Comparison of ENCODE assay signal across 8 mouse cellular contexts in the genomic region with DNA sequence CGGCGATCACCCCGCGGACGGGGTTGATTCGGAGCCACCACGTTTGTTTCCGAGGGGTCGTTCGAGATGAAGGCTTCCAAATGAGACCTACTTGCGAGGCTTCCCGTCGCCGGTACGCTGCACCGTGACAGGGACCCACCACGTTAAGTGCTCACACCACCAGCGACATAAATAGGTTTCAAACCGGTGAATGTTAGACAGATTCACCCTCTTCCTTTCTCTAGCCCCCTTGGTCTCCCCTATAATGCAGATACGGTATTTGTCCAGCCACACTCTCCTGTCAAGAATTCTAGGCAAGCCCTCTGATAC. TPM values are rescaled to one million over a fixed set of nuclear protein-coding genes. Genes with fewer than 3 reads are reported as not detected.
DNase-seq lines count a peak whose midpoint lies in the region; ATAC-seq and TF ChIP-seq lines count a peak whose summit lies in the region.

No protein-coding gene starts in this region.

- no peak for TF ChIP-seq EP300 in heart, adult 2 months (IDR thresholded peaks at IDR 0.05; ENCODE audit: insufficient read depth, low read depth, low read length)

- peaks cover 5% of the 10 kb centered on the region; the same call in 1 of the 2 replicates for H3K36me3 ChIP-seq in heart, adult 2 months (ENCODE audit: control insufficient read depth, insufficient read depth, low read length)
- H3K36me3 ChIP-seq in forebrain, embryonic 14.5 days (ENCODE audit: control insufficient read depth, insufficient read depth, low read length): 0 out of 2 replicates have a peak, but pooled peaks cover 8% of the 10 kb centered on the region
- peaks cover 19% of the 10 kb centered on the region for H3K36me3 ChIP-seq in liver, embryonic 15.5 days (replicated peaks)

- peak overlapping the region; percentile 96 for H3K27ac ChIP-seq in heart, adult 2 months
- H3K27ac ChIP-seq in forebrain, embryonic 14.5 days (ENCODE audit: low read depth, low read length): peak overlapping the region; percentile 99
- peak overlapping the region; percentile 100 for H3K27ac ChIP-seq in liver, embryonic 15.5 days (replicated peaks)

- no peaks in the 10 kb centered on the region; the same call in 1 of the 2 replicates for H3K79me2 ChIP-seq in heart, adult 2 months (replicated peaks; ENCODE audit: control insufficient read depth, insufficient read depth, low read length)

- no peaks in the 10 kb centered on the region for H3K27me3 ChIP-seq in heart, adult 2 months (ENCODE audit: control insufficient read depth, insufficient read depth, low read length)
- H3K27me3 ChIP-seq in forebrain, embryonic 14.5 days (replicated peaks; ENCODE audit: control insufficient read depth, insufficient read depth, low read length): no peaks in the 10 kb centered on the region
- H3K27me3 ChIP-seq in liver, embryonic 15.5 days: no peaks in the 10 kb centered on the region

- no peak for TF ChIP-seq POLR2A in heart, adult 2 months (IDR thresholded peaks at IDR 0.05; ENCODE audit: insufficient read depth, low read depth, low read length)

- TF ChIP-seq CTCF in heart, adult 2 months (IDR thresholded peaks at IDR 0.05): no peak

- no peak for DNase-seq in heart, adult 2 months
- DNase-seq in heart, postnatal 10 days: no peak
- peak; percentile 81 for DNase-seq in A20 (ENCODE audit: low read depth, low spot score)
- no peak for DNase-seq in forebrain, embryonic 14.5 days (ENCODE audit: low spot score)
- no peak for DNase-seq in right cerebral cortex, adult 18-20 months
- no peak for DNase-seq in gastrocnemius, postnatal 25 days
- DNase-seq in right cerebral cortex, postnatal 36 days (ENCODE audit: low spot score in 2 of 2): no peak

- H3K9ac ChIP-seq in heart, adult 2 months (ENCODE audit: low read depth, low read length): peak overlapping the region; percentile 80
- peak overlapping the region; percentile 93 for H3K9ac ChIP-seq in forebrain, embryonic 14.5 days (ENCODE audit: low read length)
- H3K9ac ChIP-seq in liver, embryonic 15.5 days: peak overlapping the region; percentile 100

- H3K4me2 ChIP-seq in forebrain, embryonic 14.5 days (ENCODE audit: low read length): peak overlapping the region; percentile 71
- peak overlapping the region; percentile 78 for H3K4me2 ChIP-seq in liver, embryonic 15.5 days

- intact Hi-C loops in heart, adult 2 months (cut with DNase I): loop anchor here (2.0 kb wide), 1 partner anchor 44 kb away; no protein-coding TSS in a partner anchor
- intact Hi-C loops in heart, postnatal 10 days (cut with DNase I): no loop called here

- ATAC-seq in forebrain, embryonic 14.5 days: peak; percentile 25; the same call in 1 of the 2 replicates
- no peak for ATAC-seq in liver, embryonic 15.5 days (ENCODE audit: insufficient read depth)

- under 1% methylated on average over 20 of the region's 20 CpGs for WGBS in heart, adult 2 months
- WGBS in forebrain, embryonic 14.5 days: under 1% methylated on average over 20 of the region's 20 CpGs
- 0% methylated on average over 20 of the region's 20 CpGs for whole genome bisulfite sequencing in liver, embryonic 15.5 days (ENCODE audit: insufficient replicate concordance)

- no peaks in the 10 kb centered on the region for H3K9me3 ChIP-seq in forebrain, embryonic 14.5 days (replicated peaks; ENCODE audit: control insufficient read depth, low read length)
- no peaks in the 10 kb centered on the region for H3K9me3 ChIP-seq in liver, embryonic 15.5 days (replicated peaks)

- peak overlapping the region; percentile 92 for H3K4me3 ChIP-seq in heart, adult 2 months
- H3K4me3 ChIP-seq in forebrain, embryonic 14.5 days (ENCODE audit: low read depth, low read length): peak overlapping the region; percentile 89
- H3K4me3 ChIP-seq in liver, embryonic 15.5 days (replicated peaks): peak overlapping the region; percentile 99

- peaks cover 7% of the 10 kb centered on the region for H3K4me1 ChIP-seq in heart, adult 2 months (ENCODE audit: control insufficient read depth, insufficient read depth, low read length)
- H3K4me1 ChIP-seq in forebrain, embryonic 14.5 days (ENCODE audit: control insufficient read depth, insufficient read depth, low read length): peaks cover 15% of the 10 kb centered on the region
- peaks cover 62% of the 10 kb centered on the region for H3K4me1 ChIP-seq in liver, embryonic 15.5 days (replicated peaks)

RNA-seq across cellular contexts. Expression of a gene that starts 0.5 kb away (rescaled TPM):
- 10 to 100 TPM; 32.1 to 32.6 TPM for total RNA-seq in heart, adult 2 months (2021)
- 7.4 and 8.9 TPM in 2 replicates for polyA plus RNA-seq in heart, adult 2 months (2012; rRNA removed)
- 10 to 100 TPM; 57.4 to 59.4 TPM for total RNA-seq in heart, postnatal 10 days (2021)
- polyA plus RNA-seq in forebrain, embryonic 14.5 days (2014; fragmentation: Nextera tagmentation; extraction: Ambion mirVana): 119 and 140 TPM in 2 replicates
- polyA plus RNA-seq in liver, embryonic 15.5 days (2015; fragmentation: Nextera tagmentation; extraction: Ambion mirVana): 317 and 361 TPM in 2 replicates
- total RNA-seq in gastrocnemius, postnatal 25 days (2021): 10 to 100 TPM; 30.2 to 31.3 TPM

RNA-seq across cellular contexts. Expression of a gene that starts 15.9 kb away (rescaled TPM):
- total RNA-seq in heart, adult 2 months (2021): 10 to 100 TPM; 18.1 to 31.0 TPM
- polyA plus RNA-seq in heart, adult 2 months (2012; rRNA removed): 8.0 and 12.2 TPM in 2 replicates
- 10 to 100 TPM; 15.3 to 23.4 TPM for total RNA-seq in heart, postnatal 10 days (2021)
- polyA plus RNA-seq in forebrain, embryonic 14.5 days (2014; fragmentation: Nextera tagmentation; extraction: Ambion mirVana): 0.88 and 0.91 TPM in 2 replicates
- 1.8 and 2.1 TPM in 2 replicates for polyA plus RNA-seq in liver, embryonic 15.5 days (2015; fragmentation: Nextera tagmentation; extraction: Ambion mirVana)
- 10 to 100 TPM; 11.3 to 12.3 TPM for total RNA-seq in gastrocnemius, postnatal 25 days (2021)
